Mouse (Mus musculus): ENCODE measurements around the gene Alg12.
"Not testable (repeated sequence)": the region's sequence is repeated elsewhere in the genome, so short reads cannot be mapped to it uniquely, and the experiment has no call there.

Gene Alg12

GRCm38 (mm10) chr15:88830696-88831095 is 11.6 kb upstream of the Alg12 start:
- DNase-seq: peak; percentile 14

- peak; percentile 14 for DNase-seq
Measured at GRCm38 (mm10) chr15:88829791-88830440, 10.8 kb upstream of the Alg12 start.

- peak; percentile 95 for DNase-seq
Measured at GRCm38 (mm10) chr15:88828800-88829705, 9.9 kb upstream of the Alg12 start.

GRCm38 (mm10) chr15:88827991-88828799 is 9.1 kb upstream of the Alg12 start:
- DNase-seq: peak; percentile 90

- no peak for DNase-seq
Measured at GRCm38 (mm10) chr15:88827466-88827865, 8.3 kb upstream of the Alg12 start.

- DNase-seq: no peak
Measured at GRCm38 (mm10) chr15:88823376-88823775, 4.3 kb upstream of the Alg12 start.

- DNase-seq: peak; percentile 6
Measured at GRCm38 (mm10) chr15:88822513-88822912, 3.4 kb upstream of the Alg12 start.

GRCm38 (mm10) chr15:88821403-88821802 is 2.3 kb upstream of the Alg12 start:
- DNase-seq: peak; percentile 10

GRCm38 (mm10) chr15:88819906-88820303 is 787 bp upstream of the Alg12 start:
- no peak for DNase-seq

GRCm38 (mm10) chr15:88815196-88815700 is 3.9 kb downstream of the Alg12 start:
- no peak for DNase-seq

GRCm38 (mm10) chr15:88814411-88815047 is 4.6 kb downstream of the Alg12 start:
- DNase-seq: no peak

GRCm38 (mm10) chr15:88813873-88814272 is 5.2 kb downstream of the Alg12 start:
- not testable (repeated sequence) for DNase-seq

- DNase-seq: no peak
Measured at GRCm38 (mm10) chr15:88813262-88813661, 5.9 kb downstream of the Alg12 start.

GRCm38 (mm10) chr15:88810369-88810768 is 8.7 kb downstream of the Alg12 start:
- no peak for DNase-seq

- DNase-seq: no peak
Measured at GRCm38 (mm10) chr15:88808121-88808520, 11.0 kb downstream of the Alg12 start.

- no peak for DNase-seq
Measured at GRCm38 (mm10) chr15:88802348-88802747, 16.8 kb downstream of the Alg12 start.

- DNase-seq: no peak
Measured at GRCm38 (mm10) chr15:88801903-88802302, 17.2 kb downstream of the Alg12 start.

- no peak for DNase-seq
Measured at GRCm38 (mm10) chr15:88800921-88801354, 18.2 kb downstream of the Alg12 start.

- no peak for DNase-seq
Measured at GRCm38 (mm10) chr15:88799950-88800371, 19.2 kb downstream of the Alg12 start.

- not testable (repeated sequence) for DNase-seq
Measured at GRCm38 (mm10) chr15:88794729-88795128, 24.4 kb downstream of the Alg12 start.

- DNase-seq: no peak
Measured at GRCm38 (mm10) chr15:88792140-88792850, 26.8 kb downstream of the Alg12 start.

- not testable (repeated sequence) for DNase-seq
Measured at GRCm38 (mm10) chr15:88774630-88775029, 44.5 kb downstream of the Alg12 start.
